Mouse (Mus musculus): ENCODE measurements around the gene Mllt1. TPM values are rescaled to one million over a fixed set of nuclear protein-coding genes. Genes with fewer than 3 reads are reported as not detected.

Mllt1 gene
- polyA plus RNA-seq, 1 experiment from 2014 or later, result 104 TPM

- ATAC-seq (ENCODE audit: low FRiP score, low read depth), result peak; percentile 48
- no peak overlapping the region for H3K4me2 ChIP-seq (replicated peaks)
- 85% methylated on average over 7 of the region's 7 CpGs for WGBS
- no peaks in the 10 kb centered on the region for H3K9me3 ChIP-seq
- no peak overlapping the region for H3K9ac ChIP-seq (replicated peaks)
- H3K4me3 ChIP-seq, result no peak overlapping the region
- H3K4me1 ChIP-seq, result peaks cover 13% of the 10 kb centered on the region
- no peaks in the 10 kb centered on the region for H3K27me3 ChIP-seq
- no peak overlapping the region for H3K27ac ChIP-seq (replicated peaks)
- peaks cover 94% of the 10 kb centered on the region for H3K36me3 ChIP-seq
Observed at GRCm38 (mm10) chr17:56897630-56898195, 37.5 kb downstream of the Mllt1 start.

DNA sequence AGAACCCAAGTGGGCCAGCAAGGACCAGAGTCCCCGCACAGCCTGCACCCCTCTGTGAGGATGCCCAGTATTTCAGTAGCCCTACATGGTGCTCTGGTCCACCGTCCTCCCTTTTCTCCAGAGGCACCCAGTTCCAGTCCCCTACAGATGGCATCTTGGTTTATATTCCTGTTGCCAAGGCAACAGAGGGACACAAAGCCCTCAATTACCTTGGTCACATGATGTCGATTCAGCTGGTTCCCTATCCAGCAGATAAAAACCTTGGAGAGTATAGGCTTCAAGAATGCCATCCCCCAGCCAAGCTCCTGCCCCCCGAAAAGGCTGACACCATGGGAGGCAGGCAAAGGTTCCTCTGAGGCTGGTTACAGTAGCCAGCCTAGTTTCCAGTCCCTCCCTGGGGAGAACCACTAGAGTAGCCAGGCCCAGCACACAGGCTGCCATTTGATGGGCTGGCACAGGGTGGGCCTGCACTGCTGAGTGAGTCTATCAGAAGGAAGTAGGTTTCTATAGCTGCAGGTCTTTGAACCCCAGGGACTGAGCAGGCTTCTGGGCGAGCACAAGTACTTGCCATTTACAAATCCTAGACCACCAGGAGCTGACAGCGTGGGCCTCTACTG, 38.6 kb downstream of the Mllt1 start:
- Histone ChIP-seq H3K27ac (replicated peaks) (peak overlapping the region; percentile 40), H3K4me3 (no peak overlapping the region), H3K27me3 (no peaks in the 10 kb centered on the region), H3K4me1 (peaks cover 13% of the 10 kb centered on the region), H3K4me2 (replicated peaks) (no peak overlapping the region), H3K9me3 (no peaks in the 10 kb centered on the region), H3K9ac (replicated peaks) (no peak overlapping the region), H3K36me3 (peaks cover 94% of the 10 kb centered on the region)
- 68% methylated on average over 6 of the region's 6 CpGs for WGBS
- peak; percentile 53 for ATAC-seq (ENCODE audit: low FRiP score, low read depth)

GRCm38 (mm10) chr17:56895368-56895918, 39.8 kb downstream of the Mllt1 start:
- 94% methylated on average over 9 of the region's 9 CpGs for WGBS
- no peaks in the 10 kb centered on the region for H3K9me3 ChIP-seq
- no peak overlapping the region for H3K9ac ChIP-seq (replicated peaks)
- no peak overlapping the region for H3K27ac ChIP-seq (replicated peaks)
- H3K4me1 ChIP-seq, result peaks cover 13% of the 10 kb centered on the region
- peaks cover 92% of the 10 kb centered on the region for H3K36me3 ChIP-seq
- no peak overlapping the region for H3K4me3 ChIP-seq
- H3K4me2 ChIP-seq (replicated peaks), result no peak overlapping the region
- no peak for ATAC-seq (ENCODE audit: low FRiP score, low read depth)
- H3K27me3 ChIP-seq, result no peaks in the 10 kb centered on the region

DNA sequence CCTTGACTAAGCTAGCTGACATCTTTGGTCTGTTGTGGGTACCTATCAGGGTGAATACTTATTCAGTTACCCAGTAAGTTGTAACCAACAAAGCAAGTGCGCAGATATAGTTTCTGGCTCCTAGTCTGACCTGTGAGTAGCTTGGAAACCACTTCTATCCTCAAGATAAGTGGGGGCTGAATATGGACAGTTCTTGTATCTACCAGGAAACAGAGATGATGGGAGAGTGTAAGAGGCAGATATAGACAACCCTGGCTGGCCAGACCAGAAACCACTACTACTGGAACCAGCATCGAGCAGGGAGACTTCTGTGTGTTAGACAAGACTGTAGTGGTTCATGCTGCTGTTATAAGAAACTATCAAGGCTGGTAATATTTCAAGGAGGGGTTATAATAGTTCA, 45.2 kb downstream of the Mllt1 start:
- WGBS, result 100% methylated on average over 2 of the region's 2 CpGs
- Histone ChIP-seq H3K4me2 (replicated peaks) (no peak overlapping the region), H3K27me3 (no peaks in the 10 kb centered on the region), H3K36me3 (peaks cover 58% of the 10 kb centered on the region), H3K9me3 (no peaks in the 10 kb centered on the region), H3K9ac (replicated peaks) (no peak overlapping the region), H3K27ac (replicated peaks) (no peak overlapping the region), H3K4me1 (no peaks in the 10 kb centered on the region), H3K4me3 (no peak overlapping the region)
- ATAC-seq (ENCODE audit: low FRiP score, low read depth), result no peak

GRCm38 (mm10) chr17:56888050-56888449, 47.2 kb downstream of the Mllt1 start:
- Histone ChIP-seq H3K36me3 (peaks cover 38% of the 10 kb centered on the region), H3K9ac (replicated peaks) (no peak overlapping the region), H3K4me2 (replicated peaks) (no peak overlapping the region), H3K4me3 (no peak overlapping the region), H3K9me3 (0 out of 2 replicates have a peak, but pooled peaks cover 3% of the 10 kb centered on the region), H3K27ac (replicated peaks) (no peak overlapping the region), H3K27me3 (no peaks in the 10 kb centered on the region), H3K4me1 (no peaks in the 10 kb centered on the region)
- no peak for ATAC-seq (ENCODE audit: low FRiP score, low read depth)
- WGBS, result 85% methylated on average over 2 of the region's 3 CpGs

DNA sequence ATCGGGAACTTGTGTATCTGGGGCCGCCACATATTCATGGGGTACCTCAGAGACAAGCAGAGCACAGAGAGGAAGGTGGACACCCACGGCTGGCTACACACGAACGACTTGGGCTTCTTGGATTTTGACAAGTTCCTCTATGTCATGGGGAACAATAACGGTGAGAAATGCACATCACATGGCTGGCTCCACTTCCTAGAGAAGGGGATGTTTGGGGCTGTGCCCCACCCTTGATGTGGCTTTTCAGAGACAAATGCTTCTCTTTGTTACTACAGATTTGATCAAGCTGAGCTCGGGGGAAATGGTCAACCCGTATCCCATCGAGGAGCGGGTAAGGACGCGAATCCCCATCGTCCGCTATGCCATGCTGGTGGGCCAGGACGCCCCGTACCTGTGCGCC, 50.4 kb downstream of the Mllt1 start:
- no peak for ATAC-seq (ENCODE audit: low FRiP score, low read depth)
- Histone ChIP-seq H3K27ac (replicated peaks) (no peak overlapping the region), H3K4me2 (replicated peaks) (no peak overlapping the region), H3K36me3 (peaks cover 9% of the 10 kb centered on the region), H3K9me3 (0 out of 2 replicates have a peak, but pooled peaks cover 3% of the 10 kb centered on the region), H3K4me3 (no peak overlapping the region), H3K4me1 (no peaks in the 10 kb centered on the region), H3K27me3 (no peaks in the 10 kb centered on the region), H3K9ac (replicated peaks) (no peak overlapping the region)
- WGBS, result 92% methylated on average over 17 of the region's 17 CpGs

GRCm38 (mm10) chr17:56884331-56884730, 50.9 kb downstream of the Mllt1 start:
- Histone ChIP-seq H3K4me2 (replicated peaks) (no peak overlapping the region), H3K27ac (replicated peaks) (no peak overlapping the region), H3K4me3 (no peak overlapping the region), H3K27me3 (no peaks in the 10 kb centered on the region), H3K36me3 (peaks cover 4% of the 10 kb centered on the region), H3K9me3 (0 out of 2 replicates have a peak, but pooled peaks cover 3% of the 10 kb centered on the region), H3K9ac (replicated peaks) (no peak overlapping the region), H3K4me1 (no peaks in the 10 kb centered on the region)
- no peak for ATAC-seq (ENCODE audit: low FRiP score, low read depth)
- WGBS, result 87% methylated on average over 5 of the region's 5 CpGs

DNA sequence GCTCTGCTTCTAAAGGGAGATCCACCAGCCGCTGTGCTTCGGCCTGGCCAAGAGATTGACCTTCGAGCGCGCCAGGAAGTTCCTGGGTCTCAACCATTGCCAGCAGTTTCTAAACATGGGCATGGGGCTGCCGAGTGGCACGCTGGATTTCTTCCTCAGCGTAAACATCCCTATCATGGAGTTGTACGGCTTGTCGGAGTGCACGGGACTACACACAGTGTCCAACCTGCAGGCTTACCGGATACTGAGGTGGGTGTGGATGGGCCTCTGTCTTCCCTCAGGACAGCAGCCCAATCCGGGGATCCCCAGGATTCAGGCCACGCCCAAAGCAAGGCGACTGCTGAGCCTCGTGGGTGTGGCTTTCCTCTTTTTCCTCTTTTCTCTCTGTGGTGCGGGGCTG, 51.6 kb downstream of the Mllt1 start:
- WGBS, result 55% methylated on average over 17 of the region's 17 CpGs
- no peaks in the 10 kb centered on the region for H3K4me1 ChIP-seq
- H3K4me3 ChIP-seq, result no peak overlapping the region
- no peak overlapping the region for H3K9ac ChIP-seq (replicated peaks)
- no peaks in the 10 kb centered on the region for H3K27me3 ChIP-seq
- ATAC-seq (ENCODE audit: low FRiP score, low read depth), result no peak
- H3K4me2 ChIP-seq (replicated peaks), result peak overlapping the region; percentile 13; the same call in 1 of the 2 replicates
- no peak overlapping the region for H3K27ac ChIP-seq (replicated peaks)
- H3K36me3 ChIP-seq, result no peaks in the 10 kb centered on the region; the same call in 1 of the 2 replicates
- 0 out of 2 replicates have a peak, but pooled peaks cover 3% of the 10 kb centered on the region for H3K9me3 ChIP-seq

GRCm38 (mm10) chr17:56877426-56877825, 57.8 kb downstream of the Mllt1 start:
- no peak for ATAC-seq (ENCODE audit: low FRiP score, low read depth)
- Histone ChIP-seq H3K36me3 (no peaks in the 10 kb centered on the region), H3K4me2 (replicated peaks) (no peak overlapping the region), H3K27me3 (no peaks in the 10 kb centered on the region), H3K4me1 (no peaks in the 10 kb centered on the region), H3K27ac (replicated peaks) (no peak overlapping the region), H3K9ac (replicated peaks) (no peak overlapping the region), H3K9me3 (no peaks in the 10 kb centered on the region), H3K4me3 (no peak overlapping the region)
- 91% methylated on average over 19 of the region's 19 CpGs for WGBS

DNA sequence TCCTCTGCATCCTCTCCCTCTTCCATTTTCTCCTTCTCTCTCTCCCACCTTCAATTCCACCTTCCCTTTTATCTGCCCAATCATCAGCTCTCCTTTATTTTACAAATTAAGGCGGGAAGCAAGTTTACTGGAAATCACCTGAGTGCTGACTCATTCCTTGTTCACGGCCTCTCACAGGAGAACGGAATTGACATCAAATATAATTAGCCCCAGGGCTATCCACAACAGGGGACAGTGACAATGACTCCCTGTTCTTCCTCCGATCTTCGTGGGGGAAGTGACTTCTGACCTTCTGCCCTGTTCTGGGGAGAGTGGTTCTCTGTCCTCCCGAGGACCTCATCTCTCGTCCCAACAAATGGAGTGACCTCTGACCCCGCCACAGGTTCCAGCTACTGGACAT, 58.2 kb downstream of the Mllt1 start:
- Histone ChIP-seq H3K4me1 (no peaks in the 10 kb centered on the region), H3K4me2 (replicated peaks) (no peak overlapping the region), H3K27ac (replicated peaks) (no peak overlapping the region), H3K4me3 (no peak overlapping the region), H3K27me3 (no peaks in the 10 kb centered on the region), H3K36me3 (no peaks in the 10 kb centered on the region), H3K9ac (replicated peaks) (no peak overlapping the region), H3K9me3 (no peaks in the 10 kb centered on the region)
- no peak for ATAC-seq (ENCODE audit: low FRiP score, low read depth)
- 78% methylated on average over 8 of the region's 8 CpGs for WGBS

- 91% methylated on average over 3 of the region's 3 CpGs for WGBS
- Histone ChIP-seq H3K27ac (replicated peaks) (no peak overlapping the region), H3K9ac (replicated peaks) (no peak overlapping the region), H3K36me3 (no peaks in the 10 kb centered on the region), H3K4me2 (replicated peaks) (no peak overlapping the region), H3K4me1 (no peaks in the 10 kb centered on the region), H3K27me3 (no peaks in the 10 kb centered on the region), H3K4me3 (no peak overlapping the region), H3K9me3 (no peaks in the 10 kb centered on the region)
- ATAC-seq (ENCODE audit: low FRiP score, low read depth), result no peak
Observed at GRCm38 (mm10) chr17:56876465-56876864, 58.8 kb downstream of the Mllt1 start.

- WGBS, result 90% methylated on average over 12 of the region's 12 CpGs
- ATAC-seq (ENCODE audit: low FRiP score, low read depth), result no peak
- no peak within 1 kb of the TSS for H3K27ac ChIP-seq (replicated peaks)
- H3K4me2 ChIP-seq (replicated peaks), result no peak within 1 kb of the TSS
- H3K9me3 ChIP-seq, result no peaks in the 10 kb centered on the region
- no peaks in the 10 kb centered on the region for H3K4me1 ChIP-seq
- H3K27me3 ChIP-seq, result no peaks in the 10 kb centered on the region
- no peak within 1 kb of the TSS for H3K9ac ChIP-seq (replicated peaks)
- H3K4me3 ChIP-seq, result no peak within 1 kb of the TSS
- no peaks in the 10 kb centered on the region for H3K36me3 ChIP-seq
Observed at GRCm38 (mm10) chr17:56874936-56875651, 60.1 kb downstream of the Mllt1 start, which contains the start of gene 1700061G19Rik. TSS of gene 1700061G19Rik (plus strand) at chr17:56875477.
